Mouse (Mus musculus) brain, embryonic 14.5 days (tissue): ENCODE data around the gene Tut7.

Experiments
- CTCF ChIP-seq: fragments of 200-500 bp; IDR thresholded peaks from 2 replicates; pipeline ENCODE4 v1.5.1; 2012; ENCODE audit warnings: inconsistent platforms, mild to moderate bottlenecking, moderate library complexity, borderline replicate concordance; ENCODE audit not compliant: insufficient read depth, insufficient read length; ENCODE audit errors: extremely low read depth
- POLR2A ChIP-seq: fragments of 200-500 bp; IDR thresholded peaks from 2 replicates; pipeline ENCODE4 v1.6.1; 2012; ENCODE audit warnings: mild to moderate bottlenecking, inconsistent platforms, borderline replicate concordance; ENCODE audit not compliant: poor library complexity, insufficient read depth, insufficient read length, severe bottlenecking; ENCODE audit errors: extremely low read depth

- TF ChIP-seq CTCF (no peak), POLR2A (no peak)
These were observed 2.8 kb downstream of the Tut7 start for GRCm38 (mm10) chr13:59820114-59820513.
